In genomic region chrX:136624905-136625569, GRCm38 (mm10) we compare ENCODE assay signal across 8 mouse cellular contexts. TPM values are rescaled to one million over a fixed set of nuclear protein-coding genes. Genes with fewer than 3 reads are reported as not detected.
DNase-seq lines count a peak whose midpoint lies in the region; ATAC-seq and TF ChIP-seq lines count a peak whose summit lies in the region.

No protein-coding gene starts in this region.

- H3K9ac ChIP-seq in midbrain, embryonic 16.5 days (ENCODE audit: low read depth, low read length) = no peak overlapping the region
- H3K9ac ChIP-seq in hindbrain, postnatal 0 days (replicated peaks; ENCODE audit: low read length) = no peak overlapping the region
- H3K9ac ChIP-seq in limb, embryonic 11.5 days (ENCODE audit: low read length) = no peak overlapping the region

- no peaks in the 10 kb centered on the region for H3K36me3 ChIP-seq in midbrain, embryonic 10.5 days
- H3K36me3 ChIP-seq in midbrain, embryonic 16.5 days (ENCODE audit: control insufficient read depth, insufficient read depth, low read length) = no peaks in the 10 kb centered on the region
- H3K36me3 ChIP-seq in hindbrain, postnatal 0 days (ENCODE audit: insufficient read depth, low read length) = no peaks in the 10 kb centered on the region
- H3K36me3 ChIP-seq in limb, embryonic 11.5 days (ENCODE audit: control insufficient read depth, insufficient read depth, low read length) = no peaks in the 10 kb centered on the region

- peak; percentile 65 for TF ChIP-seq CTCF in hindbrain, postnatal 0 days (IDR thresholded peaks at IDR 0.05; ENCODE audit: low read depth)

- ATAC-seq in midbrain, embryonic 16.5 days = no peak
- peak; percentile 90 for ATAC-seq in common myeloid progenitor, adult 5-6 weeks (replicated peaks; ENCODE audit: low read depth, poor library complexity, severe bottlenecking)
- no peak; the same call in 1 of the 2 replicates for ATAC-seq in hindbrain, postnatal 0 days
- no peak for ATAC-seq in limb, embryonic 11.5 days (ENCODE audit: insufficient number of reproducible peaks, low FRiP score, low TSS enrichment, low read depth)

- no peak overlapping the region for H3K4me2 ChIP-seq in midbrain, embryonic 16.5 days (ENCODE audit: low read length)
- H3K4me2 ChIP-seq in hindbrain, postnatal 0 days (ENCODE audit: low read depth, low read length) = no peak overlapping the region
- H3K4me2 ChIP-seq in limb, embryonic 11.5 days (ENCODE audit: low read depth, severe bottlenecking) = no peak overlapping the region

- WGBS in midbrain, embryonic 10.5 days = 57% methylated on average over 9 of the region's 9 CpGs
- 44% methylated on average over 9 of the region's 9 CpGs for WGBS in midbrain, embryonic 16.5 days
- WGBS in hindbrain, postnatal 0 days = 53% methylated on average over 9 of the region's 9 CpGs
- WGBS in limb, embryonic 11.5 days = 55% methylated on average over 9 of the region's 9 CpGs

- peak; percentile 26 for DNase-seq in midbrain, embryonic 10.5 days (ENCODE audit: low spot score)
- DNase-seq in T-cell, adult 2 months (ENCODE audit: low spot score) = peak; percentile 32
- peak; percentile 66 for DNase-seq in hindbrain, postnatal 0 days (ENCODE audit: low spot score)
- DNase-seq in limb, embryonic 11.5 days (ENCODE audit: low spot score) = peak; percentile 45
- DNase-seq in right cerebral cortex, adult 18-20 months = peak; percentile 45
- no peak for DNase-seq in spleen, postnatal 4 days (ENCODE audit: low spot score in 2 of 2)

- no peaks in the 10 kb centered on the region for H3K4me1 ChIP-seq in midbrain, embryonic 10.5 days
- H3K4me1 ChIP-seq in midbrain, embryonic 16.5 days (ENCODE audit: control insufficient read depth, insufficient read depth, low read length) = no peaks in the 10 kb centered on the region
- H3K4me1 ChIP-seq in hindbrain, postnatal 0 days (ENCODE audit: insufficient read depth, low read length) = no peaks in the 10 kb centered on the region
- H3K4me1 ChIP-seq in limb, embryonic 11.5 days (ENCODE audit: control insufficient read depth, insufficient read depth, low read length) = no peaks in the 10 kb centered on the region

- H3K27me3 ChIP-seq in midbrain, embryonic 10.5 days (ENCODE audit: low read depth, poor library complexity, severe bottlenecking) = 0 out of 2 replicates have a peak, but pooled peaks cover 3% of the 10 kb centered on the region
- H3K27me3 ChIP-seq in midbrain, embryonic 16.5 days (ENCODE audit: control insufficient read depth, insufficient read depth, low read depth, low read length) = no peaks in the 10 kb centered on the region
- no peaks in the 10 kb centered on the region for H3K27me3 ChIP-seq in hindbrain, postnatal 0 days (ENCODE audit: insufficient read depth, low read length)
- no peaks in the 10 kb centered on the region for H3K27me3 ChIP-seq in limb, embryonic 11.5 days (ENCODE audit: control insufficient read depth, insufficient read depth, low read length)

- no peak overlapping the region for H3K4me3 ChIP-seq in midbrain, embryonic 10.5 days
- H3K4me3 ChIP-seq in midbrain, embryonic 16.5 days (ENCODE audit: low read depth, low read length) = no peak overlapping the region
- H3K4me3 ChIP-seq in hindbrain, postnatal 0 days (ENCODE audit: low read length) = no peak overlapping the region
- no peak overlapping the region for H3K4me3 ChIP-seq in limb, embryonic 11.5 days (ENCODE audit: low read depth, low read length)

- no peaks in the 10 kb centered on the region for H3K9me3 ChIP-seq in midbrain, embryonic 10.5 days (replicated peaks)
- no peaks in the 10 kb centered on the region for H3K9me3 ChIP-seq in midbrain, embryonic 16.5 days (replicated peaks; ENCODE audit: control insufficient read depth, low read length, poor library complexity, severe bottlenecking)
- H3K9me3 ChIP-seq in hindbrain, postnatal 0 days (ENCODE audit: low read length) = no peaks in the 10 kb centered on the region
- H3K9me3 ChIP-seq in limb, embryonic 11.5 days (ENCODE audit: control insufficient read depth, low read length) = no peaks in the 10 kb centered on the region

- H3K27ac ChIP-seq in midbrain, embryonic 10.5 days (replicated peaks) = no peak overlapping the region
- no peak overlapping the region for H3K27ac ChIP-seq in midbrain, embryonic 16.5 days (ENCODE audit: low read length)
- H3K27ac ChIP-seq in hindbrain, postnatal 0 days = no peak overlapping the region
- no peak overlapping the region for H3K27ac ChIP-seq in limb, embryonic 11.5 days (replicated peaks; ENCODE audit: low read depth, low read length)

RNA-seq across cellular contexts. Expression of gene Tceal3, which starts 34.4 kb away (rescaled TPM):
- polyA plus RNA-seq in midbrain, embryonic 10.5 days (2016; fragmentation: Nextera tagmentation; extraction: Ambion mirVana) = 11.3 and 14.1 TPM in 2 replicates
- 106 and 114 TPM in 2 replicates for polyA plus RNA-seq in midbrain, embryonic 16.5 days (2015; fragmentation: Nextera tagmentation; extraction: Ambion mirVana)
- total RNA-seq in common myeloid progenitor, adult 5-6 weeks (2017) = 5.0 and 8.1 TPM in 2 replicates
- total RNA-seq in hindbrain, postnatal 0 days (2014; rRNA removed) = 10.2 and 15.4 TPM in 2 replicates
- polyA plus RNA-seq in hindbrain, postnatal 0 days (2015; fragmentation: Nextera tagmentation; extraction: Ambion mirVana) = 97.8 and 102 TPM in 2 replicates
- polyA plus RNA-seq in limb, embryonic 11.5 days (2014; fragmentation: Nextera tagmentation; extraction: Ambion mirVana) = 4.9 and 5.5 TPM in 2 replicates

Comparison
In these comparisons a context has a peak if more than half of its experiments do, and no peak if none do; other contexts are left out.
1. DNase-seq: peak in midbrain, embryonic 10.5 days (single experiment), T-cell, adult 2 months (single experiment), hindbrain, postnatal 0 days (single experiment), limb, embryonic 11.5 days (single experiment) and right cerebral cortex, adult 18-20 months (single experiment); none in spleen, postnatal 4 days (0 of 2).